Mouse (Mus musculus): ENCODE data around the gene Olfr630. TPM values are rescaled to one million over a fixed set of nuclear protein-coding genes. Genes with fewer than 3 reads are reported as not detected.

Gene Olfr630
- not detected for polyA plus RNA-seq (2014; fragmentation: Illumina TruSeq; extraction: RNeasy Lipid Tissue Mini Kit (QIAGEN cat#74804); ENCODE audit: low read depth, low replicate concordance)

GRCm38 (mm10) chr7:103757233-103757632, at the start of gene Olfr630:
TSS of gene Olfr630 (minus strand) at chr7:103757333.

GRCm38 (mm10) chr7:103791721-103792120, 34.6 kb upstream of the Olfr630 start, which contains the start of gene Olfr67:
TSS of gene Olfr67 (minus strand) at chr7:103791821.

GRCm38 (mm10) chr7:103779598-103779997, 22.5 kb upstream of the Olfr630 start, which contains the start of gene Olfr68:
TSS of gene Olfr68 (minus strand) at chr7:103779698.

GRCm38 (mm10) chr7:103771494-103771893, 14.4 kb upstream of the Olfr630 start, which contains the start of gene Olfr69:
TSS of gene Olfr69 (minus strand) at chr7:103771594.

DNA sequence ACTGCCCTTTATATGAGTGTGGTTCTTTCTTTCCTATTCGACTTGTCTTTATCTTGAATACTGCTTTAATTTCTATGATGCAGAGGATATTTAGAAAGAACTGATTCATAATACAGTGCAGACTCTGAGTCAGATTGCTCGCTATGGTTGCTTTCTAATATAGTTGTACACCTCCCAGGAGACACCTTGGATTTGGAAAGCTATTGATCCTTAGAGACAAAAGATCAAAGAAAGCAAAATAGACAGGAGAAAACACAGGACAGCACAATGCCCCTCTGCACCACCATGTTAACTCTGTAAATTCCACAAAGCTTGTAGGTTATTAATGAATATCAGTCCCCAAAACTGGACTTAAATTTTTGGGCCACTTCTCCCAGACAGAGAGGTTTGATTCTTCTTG, 12.3 kb downstream of the Olfr630 start, which contains the start of gene Olfr629:
Gene Olfr629, minus strand, starts transcription at position 101 of the 400 bp plus-strand sequence.

GRCm38 (mm10) chr7:103730074-103730473, 27.1 kb downstream of the Olfr630 start, which contains the start of gene Olfr628:
TSS of gene Olfr628 (plus strand) at chr7:103730374.

GRCm38 (mm10) chr7:103714371-103714770, 42.8 kb downstream of the Olfr630 start, which contains the start of gene Olfr243:
TSS of gene Olfr243 (plus strand) at chr7:103714671.

Other genes starting within 250 kb of the Olfr630 start
- not detected for gene Olfr610, start 245.2 kb downstream of the Olfr630 start, polyA plus RNA-seq (2014; fragmentation: Illumina TruSeq; extraction: RNeasy Lipid Tissue Mini Kit (QIAGEN cat#74804); ENCODE audit: low read depth, low replicate concordance)
- gene Olfr611, start 236.5 kb downstream of the Olfr630 start, polyA plus RNA-seq (2014; fragmentation: Illumina TruSeq; extraction: RNeasy Lipid Tissue Mini Kit (QIAGEN cat#74804); ENCODE audit: low read depth, low replicate concordance), result not detected
- not detected for gene Olfr612, start 214.6 kb downstream of the Olfr630 start, polyA plus RNA-seq (2014; fragmentation: Illumina TruSeq; extraction: RNeasy Lipid Tissue Mini Kit (QIAGEN cat#74804); ENCODE audit: low read depth, low replicate concordance)
- not detected for gene Olfr613, start 209.3 kb downstream of the Olfr630 start, polyA plus RNA-seq (2014; fragmentation: Illumina TruSeq; extraction: RNeasy Lipid Tissue Mini Kit (QIAGEN cat#74804); ENCODE audit: low read depth, low replicate concordance)
- gene Olfr615, start 201.3 kb downstream of the Olfr630 start, polyA plus RNA-seq (2014; fragmentation: Illumina TruSeq; extraction: RNeasy Lipid Tissue Mini Kit (QIAGEN cat#74804); ENCODE audit: low read depth, low replicate concordance), result not detected
- gene Olfr616, start 188.2 kb downstream of the Olfr630 start, polyA plus RNA-seq (2014; fragmentation: Illumina TruSeq; extraction: RNeasy Lipid Tissue Mini Kit (QIAGEN cat#74804); ENCODE audit: low read depth, low replicate concordance), result 0.38 TPM
- gene Olfr617, start 184.3 kb downstream of the Olfr630 start, polyA plus RNA-seq (2014; fragmentation: Illumina TruSeq; extraction: RNeasy Lipid Tissue Mini Kit (QIAGEN cat#74804); ENCODE audit: low read depth, low replicate concordance), result not detected
- not detected for gene Olfr618, start 167.2 kb downstream of the Olfr630 start, polyA plus RNA-seq (2014; fragmentation: Illumina TruSeq; extraction: RNeasy Lipid Tissue Mini Kit (QIAGEN cat#74804); ENCODE audit: low read depth, low replicate concordance)
- not detected for gene Olfr619, start 156.8 kb downstream of the Olfr630 start, polyA plus RNA-seq (2014; fragmentation: Illumina TruSeq; extraction: RNeasy Lipid Tissue Mini Kit (QIAGEN cat#74804); ENCODE audit: low read depth, low replicate concordance)
- not detected for gene Olfr620, start 144.8 kb downstream of the Olfr630 start, polyA plus RNA-seq (2014; fragmentation: Illumina TruSeq; extraction: RNeasy Lipid Tissue Mini Kit (QIAGEN cat#74804); ENCODE audit: low read depth, low replicate concordance)
- not detected for gene Olfr622, start 114.6 kb downstream of the Olfr630 start, polyA plus RNA-seq (2014; fragmentation: Illumina TruSeq; extraction: RNeasy Lipid Tissue Mini Kit (QIAGEN cat#74804); ENCODE audit: low read depth, low replicate concordance)
- not detected for gene Olfr623, start 93.6 kb downstream of the Olfr630 start, polyA plus RNA-seq (2014; fragmentation: Illumina TruSeq; extraction: RNeasy Lipid Tissue Mini Kit (QIAGEN cat#74804); ENCODE audit: low read depth, low replicate concordance)
- 0.06 TPM for gene Olfr624, start 86.1 kb downstream of the Olfr630 start, polyA plus RNA-seq (2014; fragmentation: Illumina TruSeq; extraction: RNeasy Lipid Tissue Mini Kit (QIAGEN cat#74804); ENCODE audit: low read depth, low replicate concordance)
- gene Olfr625-ps1, start 74.6 kb downstream of the Olfr630 start, polyA plus RNA-seq (2014; fragmentation: Illumina TruSeq; extraction: RNeasy Lipid Tissue Mini Kit (QIAGEN cat#74804); ENCODE audit: low read depth, low replicate concordance), result not detected
- not detected for gene Olfr243, start 42.7 kb downstream of the Olfr630 start, polyA plus RNA-seq (2014; fragmentation: Illumina TruSeq; extraction: RNeasy Lipid Tissue Mini Kit (QIAGEN cat#74804); ENCODE audit: low read depth, low replicate concordance)
- gene Olfr628, start 27.0 kb downstream of the Olfr630 start, polyA plus RNA-seq (2014; fragmentation: Illumina TruSeq; extraction: RNeasy Lipid Tissue Mini Kit (QIAGEN cat#74804); ENCODE audit: low read depth, low replicate concordance), result not detected
- gene Olfr629, start 12.4 kb downstream of the Olfr630 start, polyA plus RNA-seq (2014; fragmentation: Illumina TruSeq; extraction: RNeasy Lipid Tissue Mini Kit (QIAGEN cat#74804); ENCODE audit: low read depth, low replicate concordance), result not detected
- gene Olfr69, start 14.3 kb upstream of the Olfr630 start, polyA plus RNA-seq (2014; fragmentation: Illumina TruSeq; extraction: RNeasy Lipid Tissue Mini Kit (QIAGEN cat#74804); ENCODE audit: low read depth, low replicate concordance), result not detected
- gene Olfr68, start 22.4 kb upstream of the Olfr630 start, polyA plus RNA-seq (2014; fragmentation: Illumina TruSeq; extraction: RNeasy Lipid Tissue Mini Kit (QIAGEN cat#74804); ENCODE audit: low read depth, low replicate concordance), result not detected
- gene Olfr67, start 34.5 kb upstream of the Olfr630 start, polyA plus RNA-seq (2014; fragmentation: Illumina TruSeq; extraction: RNeasy Lipid Tissue Mini Kit (QIAGEN cat#74804); ENCODE audit: low read depth, low replicate concordance), result not detected
- 0.62 TPM for gene Hbb-bt, start 56.7 kb upstream of the Olfr630 start, polyA plus RNA-seq (2014; fragmentation: Illumina TruSeq; extraction: RNeasy Lipid Tissue Mini Kit (QIAGEN cat#74804); ENCODE audit: low read depth, low replicate concordance)
- gene Hbb-bs, start 70.8 kb upstream of the Olfr630 start, polyA plus RNA-seq (2014; fragmentation: Illumina TruSeq; extraction: RNeasy Lipid Tissue Mini Kit (QIAGEN cat#74804); ENCODE audit: low read depth, low replicate concordance), result 9.6 TPM
- gene Hbb-bh2, start 83.2 kb upstream of the Olfr630 start, polyA plus RNA-seq (2014; fragmentation: Illumina TruSeq; extraction: RNeasy Lipid Tissue Mini Kit (QIAGEN cat#74804); ENCODE audit: low read depth, low replicate concordance), result not detected
- gene Hbb-bh1, start 85.8 kb upstream of the Olfr630 start, polyA plus RNA-seq (2014; fragmentation: Illumina TruSeq; extraction: RNeasy Lipid Tissue Mini Kit (QIAGEN cat#74804); ENCODE audit: low read depth, low replicate concordance), result not detected
- gene Hbb-y, start 95.9 kb upstream of the Olfr630 start, polyA plus RNA-seq (2014; fragmentation: Illumina TruSeq; extraction: RNeasy Lipid Tissue Mini Kit (QIAGEN cat#74804); ENCODE audit: low read depth, low replicate concordance), result not detected
- gene Olfr66, start 128.9 kb upstream of the Olfr630 start, polyA plus RNA-seq (2014; fragmentation: Illumina TruSeq; extraction: RNeasy Lipid Tissue Mini Kit (QIAGEN cat#74804); ENCODE audit: low read depth, low replicate concordance), result not detected
- not detected for gene Olfr64, start 137.2 kb upstream of the Olfr630 start, polyA plus RNA-seq (2014; fragmentation: Illumina TruSeq; extraction: RNeasy Lipid Tissue Mini Kit (QIAGEN cat#74804); ENCODE audit: low read depth, low replicate concordance)
- not detected for gene Olfr65, start 146.2 kb upstream of the Olfr630 start, polyA plus RNA-seq (2014; fragmentation: Illumina TruSeq; extraction: RNeasy Lipid Tissue Mini Kit (QIAGEN cat#74804); ENCODE audit: low read depth, low replicate concordance)
- gene Olfr631, start 171.5 kb upstream of the Olfr630 start, polyA plus RNA-seq (2014; fragmentation: Illumina TruSeq; extraction: RNeasy Lipid Tissue Mini Kit (QIAGEN cat#74804); ENCODE audit: low read depth, low replicate concordance), result not detected
- not detected for gene Olfr632, start 177.0 kb upstream of the Olfr630 start, polyA plus RNA-seq (2014; fragmentation: Illumina TruSeq; extraction: RNeasy Lipid Tissue Mini Kit (QIAGEN cat#74804); ENCODE audit: low read depth, low replicate concordance)
- not detected for gene Olfr633, start 187.1 kb upstream of the Olfr630 start, polyA plus RNA-seq (2014; fragmentation: Illumina TruSeq; extraction: RNeasy Lipid Tissue Mini Kit (QIAGEN cat#74804); ENCODE audit: low read depth, low replicate concordance)
- 0.03 TPM for gene Olfr635, start 213.8 kb upstream of the Olfr630 start, polyA plus RNA-seq (2014; fragmentation: Illumina TruSeq; extraction: RNeasy Lipid Tissue Mini Kit (QIAGEN cat#74804); ENCODE audit: low read depth, low replicate concordance)
- not detected for gene Olfr638, start 241.4 kb upstream of the Olfr630 start, polyA plus RNA-seq (2014; fragmentation: Illumina TruSeq; extraction: RNeasy Lipid Tissue Mini Kit (QIAGEN cat#74804); ENCODE audit: low read depth, low replicate concordance)